Mouse (Mus musculus): ENCODE results near the gene Car11.
A peak's percentile ranks its signal among the peaks of the same experiment; 100 is the strongest.

Car11 gene

DNA sequence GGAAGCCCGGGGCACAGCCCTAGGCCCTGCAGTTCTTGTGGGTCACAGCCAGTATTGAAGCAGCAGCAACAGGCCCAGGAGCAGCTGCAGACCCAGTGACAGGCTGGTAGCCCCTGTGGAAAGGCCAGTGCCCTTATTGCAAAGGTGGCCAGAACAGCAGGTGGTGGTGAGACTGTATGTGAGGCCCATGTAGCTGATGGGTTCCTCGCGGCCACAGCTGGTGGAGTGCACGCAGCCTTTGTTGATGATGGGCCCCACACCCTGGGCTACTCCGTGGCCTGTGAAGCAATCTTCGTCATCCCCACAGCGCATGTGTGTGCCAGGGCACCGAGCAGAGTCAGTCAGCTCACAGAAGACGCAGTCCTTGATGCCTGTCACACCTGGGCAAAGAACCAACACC, 25.5 kb downstream of the Car11 start:
- DNase-seq, result no peak

DNA sequence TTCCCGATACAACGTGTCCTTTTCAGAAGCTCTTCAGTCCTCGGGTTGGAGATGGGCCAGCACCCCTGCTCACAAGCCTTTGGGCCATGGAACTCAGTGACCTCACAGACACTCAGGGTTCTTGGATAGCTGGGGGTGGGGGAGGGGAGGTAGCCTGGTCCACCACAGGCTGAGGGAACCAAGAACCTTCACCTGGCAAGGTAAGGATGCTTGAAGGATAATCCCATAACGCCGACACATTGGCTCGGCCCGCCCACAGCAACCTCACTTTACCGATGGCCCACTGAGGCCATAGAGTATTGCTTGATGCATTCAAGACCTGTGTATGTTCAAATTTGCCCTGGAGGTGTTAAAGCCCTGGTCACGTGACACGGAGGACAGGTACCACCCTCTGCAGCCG, 26.1 kb downstream of the Car11 start, which contains the start of gene Spaca4:
Spaca4 (minus strand) TSS at position 101 of the 400 bp plus-strand sequence.
- no peak for DNase-seq

DNA sequence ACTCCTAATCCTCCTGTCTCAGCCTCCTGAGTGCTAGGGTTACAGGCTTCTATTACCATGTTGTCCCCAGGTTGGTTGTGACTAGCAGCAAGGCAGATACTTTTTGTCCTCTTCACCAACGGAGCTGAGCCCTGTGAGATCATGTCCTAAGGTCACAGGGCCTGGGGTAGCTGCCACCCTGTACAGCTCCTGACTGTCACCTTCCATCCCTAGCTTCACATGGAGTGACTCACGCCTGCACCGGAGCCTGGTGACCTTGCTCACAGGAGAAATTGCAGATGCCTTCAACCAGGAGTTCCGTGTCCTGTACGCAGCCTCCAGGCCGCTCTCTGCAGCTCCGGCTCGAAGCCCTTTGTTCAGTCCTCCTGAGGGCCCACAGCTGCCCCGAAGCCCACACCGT, 26.8 kb downstream of the Car11 start:
- no peak for DNase-seq

DNA sequence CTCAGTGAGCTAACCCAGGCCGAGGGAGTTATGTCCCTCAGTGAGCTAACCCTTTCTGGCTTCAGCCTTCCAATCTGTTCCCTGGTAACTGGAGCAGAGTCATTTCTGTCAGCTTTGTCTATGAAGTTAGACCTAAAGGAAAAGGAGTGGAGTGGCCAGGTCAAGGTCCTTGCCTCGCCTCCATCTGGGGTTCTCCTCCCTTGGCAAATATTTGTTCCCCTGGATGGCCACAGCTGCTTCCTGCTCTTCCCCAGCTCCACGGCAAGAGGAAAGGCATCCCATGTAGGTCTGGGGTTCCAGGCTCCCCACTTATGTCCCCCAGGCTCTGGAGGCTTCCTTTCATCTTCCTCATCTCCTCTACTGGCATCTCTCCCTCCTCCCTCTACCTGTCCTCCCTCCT, 28.0 kb downstream of the Car11 start:
- no peak for DNase-seq

DNA sequence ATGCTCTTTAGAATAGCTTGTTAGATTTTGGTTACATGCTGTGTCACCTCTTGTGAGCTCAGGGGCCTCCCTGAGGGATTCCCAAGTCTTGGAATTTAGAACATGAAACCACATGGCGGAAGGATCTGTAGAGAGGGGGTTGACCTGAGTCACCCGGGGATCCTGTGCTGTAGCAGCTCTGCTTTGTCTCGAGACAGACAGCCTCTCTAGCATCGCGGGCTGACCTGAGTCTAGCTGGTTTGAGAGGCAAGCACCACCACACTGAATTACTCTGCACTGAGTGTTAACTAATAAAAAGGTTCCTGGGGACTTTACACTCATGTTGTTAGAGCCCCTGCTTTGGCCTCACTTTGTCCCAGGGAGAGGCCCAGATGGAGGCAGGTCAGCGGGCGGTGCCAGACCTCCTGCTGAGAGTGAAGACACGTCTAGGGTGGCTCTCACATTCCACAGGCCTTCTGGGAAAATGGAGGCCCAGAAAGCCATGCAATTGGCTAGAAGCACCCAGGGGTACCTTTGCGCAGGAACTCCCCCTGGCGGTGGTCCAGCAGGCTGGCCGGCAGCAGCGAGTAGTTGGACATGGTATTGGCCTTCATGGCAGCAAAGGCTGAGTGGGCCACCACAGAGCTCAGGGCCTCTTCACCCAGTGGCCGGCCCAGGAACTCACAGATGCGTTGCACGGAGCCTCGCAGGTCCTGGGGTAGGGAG, 31.2 kb downstream of the Car11 start:
- peak; percentile 62 to 65 for DNase-seq

DNA sequence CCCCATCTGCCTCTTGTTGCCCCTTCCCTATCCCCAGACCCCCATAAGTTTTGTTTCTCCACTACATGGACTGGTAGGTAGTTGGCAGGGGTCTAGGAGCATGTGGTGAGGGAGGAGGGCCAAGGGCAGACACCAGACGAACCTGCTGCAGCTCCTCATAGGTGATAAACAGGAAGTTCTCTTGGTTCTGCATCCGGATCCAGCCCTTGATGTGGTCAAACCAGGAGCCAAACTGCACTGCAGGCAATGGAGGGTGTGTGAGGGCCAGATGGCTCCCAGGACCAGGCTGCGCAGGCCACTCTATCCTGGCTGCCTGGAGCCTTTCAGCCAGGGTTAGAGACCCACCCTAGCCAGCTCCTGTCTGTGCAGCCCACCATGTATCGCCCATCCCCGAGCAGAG, 33.8 kb downstream of the Car11 start:
- peak; percentile 80 to 87 for DNase-seq

DNA sequence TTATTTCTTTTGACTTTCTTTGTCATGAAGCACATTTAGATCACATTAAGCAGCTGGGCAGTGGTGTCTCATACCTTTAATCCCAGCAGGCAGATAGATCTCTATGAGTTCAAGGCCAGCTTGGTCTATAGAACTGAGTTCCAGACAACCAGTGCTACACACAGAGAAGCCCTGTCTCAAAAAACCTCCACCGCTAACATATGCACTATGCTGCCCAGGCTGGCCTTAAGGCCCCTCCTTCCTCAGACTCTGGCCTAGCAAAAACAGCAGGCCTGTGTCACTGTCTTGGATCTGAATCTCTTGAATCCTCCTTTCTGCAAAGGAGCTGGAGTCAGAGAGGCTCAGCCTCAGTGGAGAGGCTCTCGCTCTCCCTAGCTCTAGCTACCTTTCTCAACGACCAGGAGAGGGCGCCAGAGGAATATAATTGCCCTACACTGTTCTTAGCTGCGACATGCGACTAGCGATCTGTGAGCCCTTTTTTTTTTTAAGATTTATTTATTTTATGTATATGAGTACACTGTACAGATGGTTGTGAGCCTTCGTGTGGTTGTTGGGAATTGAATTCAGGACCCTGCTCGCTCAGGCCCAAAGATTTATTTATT, 39.6 kb downstream of the Car11 start:
- DNase-seq, result peak; percentile 71 to 81

DNA sequence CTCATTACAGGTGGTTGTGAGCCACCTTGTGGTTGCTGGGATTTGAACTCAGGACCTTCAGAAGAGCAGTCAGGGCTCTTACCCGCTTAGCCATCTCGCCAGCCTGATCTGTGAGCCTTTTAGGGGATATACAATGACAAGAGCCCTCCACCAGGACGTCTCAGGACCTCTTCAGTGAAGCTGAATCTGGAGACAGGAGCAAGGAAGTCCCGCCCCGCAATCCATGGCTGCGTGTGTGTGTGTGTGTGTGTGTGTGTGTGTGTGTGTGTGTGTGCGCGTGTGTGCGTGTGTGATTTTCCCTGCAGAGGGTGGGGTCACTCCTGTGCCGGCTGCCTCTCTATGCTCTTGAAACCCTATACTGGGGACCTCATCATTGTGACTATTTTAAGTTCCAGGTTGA, 40.2 kb downstream of the Car11 start:
- no peak for DNase-seq

DNA sequence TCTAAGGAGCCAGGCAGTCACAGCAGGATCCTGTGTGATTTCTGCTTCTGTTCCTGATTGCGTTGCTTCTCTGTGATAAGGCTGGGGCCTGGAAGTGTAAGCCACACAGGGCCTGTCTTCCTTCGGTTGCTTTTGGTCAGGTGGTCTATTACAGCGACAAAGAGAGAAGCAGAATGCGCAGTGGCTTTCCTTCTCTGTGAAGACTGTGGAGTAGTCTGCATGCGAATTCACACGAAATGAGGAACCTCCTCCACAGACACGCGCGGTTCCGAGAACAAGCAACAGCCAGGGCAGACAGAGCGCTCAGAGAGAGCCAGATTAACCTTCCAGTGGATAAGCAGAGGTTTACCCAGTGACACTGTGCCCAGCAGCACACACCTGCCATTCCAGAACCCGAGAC, 41.7 kb downstream of the Car11 start:
- no peak for DNase-seq

DNA sequence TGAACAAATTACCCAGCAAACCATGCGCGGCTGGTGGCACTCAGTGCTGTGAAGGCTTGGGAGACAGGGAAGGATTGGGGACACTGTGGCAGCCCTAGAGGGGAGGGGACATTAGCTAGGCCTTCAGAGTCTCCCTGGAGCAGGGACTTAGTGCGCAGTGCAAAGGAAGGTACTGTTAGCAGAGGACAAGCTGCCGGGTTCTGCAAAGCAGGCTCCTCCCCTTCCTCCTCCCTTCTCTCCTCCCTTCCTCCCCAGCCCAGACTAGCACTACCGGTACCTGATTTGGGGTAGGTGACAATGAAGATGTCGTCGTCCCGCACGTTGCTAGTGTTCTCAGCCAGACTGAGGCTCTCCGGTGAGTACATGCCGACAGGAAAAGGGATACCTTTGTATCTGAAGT, 42.1 kb downstream of the Car11 start:
- DNase-seq, result peak; percentile 54 to 66

DNA sequence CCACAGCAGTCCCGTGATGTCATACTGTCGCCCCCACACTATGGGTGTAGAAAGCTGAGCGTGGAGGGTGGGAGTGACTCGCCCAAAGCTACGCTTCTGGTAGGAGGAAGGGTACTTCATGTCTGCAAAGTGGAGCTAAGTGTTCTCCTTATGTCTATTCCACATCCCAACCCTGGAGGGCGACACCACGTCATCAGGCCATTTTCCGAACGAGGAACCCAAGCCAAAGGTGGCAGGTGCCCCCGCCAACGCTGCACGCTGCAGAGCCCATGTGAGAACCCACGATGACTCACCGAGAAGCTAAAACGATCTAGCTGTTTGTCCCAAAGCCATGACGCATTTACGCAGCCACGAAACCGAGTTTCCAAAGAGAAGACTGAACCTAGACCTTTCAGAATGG, 42.7 kb downstream of the Car11 start:
- DNase-seq, result peak in 1 of 2 experiments; percentile 44

DNA sequence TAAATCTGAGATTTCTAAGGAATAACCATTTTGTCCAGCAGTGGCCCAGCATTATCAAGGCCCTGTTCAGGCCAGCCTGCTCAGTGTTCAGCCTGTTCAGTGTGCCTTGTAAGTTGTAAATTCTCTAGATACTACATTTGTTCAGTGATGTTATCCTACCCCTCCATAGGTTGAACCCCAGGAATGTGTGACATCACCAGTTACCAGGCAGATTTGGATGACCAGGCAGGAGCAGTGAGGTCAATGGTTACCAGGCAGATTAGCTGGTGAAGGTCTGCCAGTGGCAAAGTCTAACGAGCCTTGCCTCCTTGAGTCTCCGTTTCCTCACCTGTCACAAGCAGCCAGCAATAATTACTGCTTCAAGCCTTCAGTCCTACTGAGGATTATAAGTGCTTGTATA, 44.7 kb downstream of the Car11 start:
- no peak for DNase-seq

DNA sequence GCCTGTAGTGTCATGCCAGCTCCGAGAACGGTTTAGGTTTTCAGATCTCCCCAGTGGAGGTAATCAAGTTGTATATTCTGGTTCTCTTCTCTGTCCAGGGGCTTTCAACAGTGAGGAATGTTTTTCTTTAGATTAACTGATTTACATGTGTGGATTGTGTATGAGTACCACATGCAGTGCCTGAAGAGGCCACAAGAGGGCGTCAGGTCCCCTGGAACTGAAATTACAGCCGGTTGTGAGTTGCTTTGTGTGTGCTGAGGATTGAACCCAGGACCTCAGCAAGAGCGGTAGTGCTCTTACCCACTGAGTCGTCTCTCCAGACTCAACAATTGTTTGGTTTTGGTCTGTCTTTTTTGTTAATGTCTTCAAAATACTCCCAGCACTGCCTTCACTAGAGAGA, 46.9 kb downstream of the Car11 start:
- no peak for DNase-seq

DNA sequence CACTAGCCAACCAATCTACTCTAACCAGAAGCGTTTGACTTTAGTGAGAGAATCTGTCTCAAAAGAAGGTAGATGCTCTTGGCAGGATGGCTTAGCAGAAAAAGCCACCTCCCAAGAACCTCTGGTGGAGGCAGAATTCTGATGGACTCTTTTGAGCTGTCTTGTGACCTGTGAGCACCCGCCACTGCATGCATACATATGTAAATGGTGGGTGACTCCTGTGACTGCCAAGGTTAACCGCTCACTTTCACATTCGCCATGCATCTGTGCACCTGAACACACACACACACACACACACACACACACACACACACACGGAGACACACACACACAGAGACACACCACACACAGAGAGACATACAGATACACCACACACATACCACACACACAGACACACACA, 47.8 kb downstream of the Car11 start:
- DNase-seq, result no peak

DNA sequence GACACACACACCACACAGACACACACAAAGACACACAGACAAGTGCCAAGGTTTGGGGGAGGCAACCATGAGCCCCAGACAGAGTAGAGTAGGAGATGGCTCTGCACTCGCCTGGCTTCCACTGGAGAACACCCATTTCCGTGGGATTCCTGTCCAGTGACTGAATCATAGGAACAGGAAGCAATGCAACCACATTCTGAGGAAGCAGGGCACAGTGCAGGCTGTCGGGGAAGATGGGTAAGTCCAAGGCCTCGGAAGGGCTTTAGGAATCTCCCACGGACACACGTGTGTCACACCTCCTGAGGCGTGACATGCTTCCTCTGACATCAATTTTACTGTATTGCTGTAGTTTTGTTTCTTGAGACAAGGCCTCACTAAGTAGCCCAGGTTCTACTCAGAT, 48.5 kb downstream of the Car11 start:
- no peak for DNase-seq

DNA sequence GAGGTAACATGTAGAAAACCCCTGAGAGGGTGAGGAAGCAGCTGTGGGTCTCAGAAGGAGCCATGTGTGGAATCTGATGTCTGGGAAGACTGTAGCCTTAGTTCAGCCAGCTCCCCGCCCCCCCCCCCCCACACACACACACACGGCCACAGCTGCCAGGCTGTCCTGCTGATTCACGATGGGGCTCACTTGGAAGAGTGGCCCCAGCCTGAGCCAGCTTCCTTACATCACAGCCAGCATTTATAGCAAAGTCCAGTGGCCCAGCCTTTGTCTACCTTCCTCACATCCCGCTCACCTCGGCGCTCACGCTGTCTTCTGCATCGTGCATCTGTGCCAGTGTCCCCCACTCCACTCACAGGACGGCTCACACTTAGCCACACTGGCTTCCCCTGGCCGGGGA, 49.8 kb downstream of the Car11 start:
- DNase-seq, result no peak

DNA sequence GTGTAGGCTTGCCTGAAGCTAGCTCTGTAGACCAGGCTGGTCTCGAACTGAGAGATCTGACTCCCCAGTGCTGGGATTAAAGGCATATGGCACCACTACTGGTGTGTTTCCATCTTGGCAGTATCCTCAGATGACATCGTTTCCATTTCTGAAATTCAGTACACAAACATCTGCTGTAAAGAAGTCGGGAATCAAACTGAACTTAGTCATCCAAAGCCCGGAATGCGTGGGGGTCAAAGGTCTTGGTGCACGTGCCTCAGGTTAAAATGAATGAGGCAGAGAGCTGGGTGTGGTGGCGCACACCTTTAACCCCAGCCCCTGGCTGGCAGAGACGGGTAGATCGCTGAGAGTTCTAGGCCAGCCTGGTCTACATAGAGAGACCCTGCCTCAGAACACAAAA, 50.5 kb downstream of the Car11 start:
- DNase-seq, result no peak

Data from thymus, postnatal 36 days (tissue).